Mouse (Mus musculus): ENCODE measurements around the gene Ncoa3. TPM values are rescaled to one million over a fixed set of nuclear protein-coding genes. Genes with fewer than 3 reads are reported as not detected.
A peak's percentile ranks its signal among the peaks of the same experiment; 100 is the strongest.

Ncoa3 gene
- polyA plus RNA-seq, 1 experiment from 2014 or later: 23.2 TPM

GRCm38 (mm10) chr2:166110764-166111163 is 118.3 kb downstream of the Ncoa3 start:
- Histone ChIP-seq H3K9me3 (ENCODE audit: control insufficient read depth, low read length) (no peaks in the 10 kb centered on the region), H3K4me1 (ENCODE audit: control insufficient read depth, insufficient read depth, low read length) (peaks cover 23% of the 10 kb centered on the region), H3K9ac (ENCODE audit: low read depth, low read length) (no peak overlapping the region), H3K4me3 (ENCODE audit: low read length) (no peak overlapping the region), H3K36me3 (ENCODE audit: control insufficient read depth, insufficient read depth, low read length) (peaks cover 2% of the 10 kb centered on the region; the same call in 1 of the 2 replicates), H3K27ac (ENCODE audit: low read depth, low read length) (no peak overlapping the region), H3K4me2 (replicated peaks; ENCODE audit: low read depth, low read length) (no peak overlapping the region), H3K27me3 (ENCODE audit: control insufficient read depth, insufficient read depth, low read length) (no peaks in the 10 kb centered on the region)
- ATAC-seq (ENCODE audit: low FRiP score, low TSS enrichment): 0 out of 2 replicates have a peak, but pooled peaks have one; percentile 29
- 45% methylated on average over 8 of the region's 8 CpGs for WGBS

GRCm38 (mm10) chr2:166111238-166111637 is 118.8 kb downstream of the Ncoa3 start:
- no peak for ATAC-seq (ENCODE audit: low FRiP score, low TSS enrichment)
- Histone ChIP-seq H3K27ac (ENCODE audit: low read depth, low read length) (no peak overlapping the region), H3K27me3 (ENCODE audit: control insufficient read depth, insufficient read depth, low read length) (no peaks in the 10 kb centered on the region), H3K9ac (ENCODE audit: low read depth, low read length) (no peak overlapping the region), H3K9me3 (ENCODE audit: control insufficient read depth, low read length) (no peaks in the 10 kb centered on the region), H3K4me2 (replicated peaks; ENCODE audit: low read depth, low read length) (no peak overlapping the region), H3K4me1 (ENCODE audit: control insufficient read depth, insufficient read depth, low read length) (peaks cover 23% of the 10 kb centered on the region), H3K36me3 (ENCODE audit: control insufficient read depth, insufficient read depth, low read length) (peaks cover 4% of the 10 kb centered on the region; the same call in 1 of the 2 replicates), H3K4me3 (ENCODE audit: low read length) (no peak overlapping the region)
- WGBS: 56% methylated on average over 2 of the region's 2 CpGs

- 39% methylated on average over 10 of the region's 10 CpGs for WGBS
- ATAC-seq (ENCODE audit: low FRiP score, low TSS enrichment): peak; percentile 17; the same call in 1 of the 2 replicates
- no peaks in the 10 kb centered on the region for H3K9me3 ChIP-seq (ENCODE audit: control insufficient read depth, low read length)
Measured at GRCm38 (mm10) chr2:166111831-166112250, 119.4 kb downstream of the Ncoa3 start.

GRCm38 (mm10) chr2:166112986-166113385 is 120.5 kb downstream of the Ncoa3 start:
- ATAC-seq (ENCODE audit: low FRiP score, low TSS enrichment): no peak
- Histone ChIP-seq H3K4me1 (ENCODE audit: control insufficient read depth, insufficient read depth, low read length) (peaks cover 23% of the 10 kb centered on the region), H3K36me3 (ENCODE audit: control insufficient read depth, insufficient read depth, low read length) (peaks cover 10% of the 10 kb centered on the region; the same call in 1 of the 2 replicates), H3K9me3 (ENCODE audit: control insufficient read depth, low read length) (no peaks in the 10 kb centered on the region), H3K4me3 (ENCODE audit: low read length) (no peak overlapping the region), H3K27me3 (ENCODE audit: control insufficient read depth, insufficient read depth, low read length) (no peaks in the 10 kb centered on the region), H3K27ac (ENCODE audit: low read depth, low read length) (no peak overlapping the region), H3K9ac (ENCODE audit: low read depth, low read length) (no peak overlapping the region), H3K4me2 (replicated peaks; ENCODE audit: low read depth, low read length) (no peak overlapping the region)
- WGBS: 87% methylated on average over 11 of the region's 11 CpGs

More at GRCm38 (mm10) chr2:166111831-166112250, 119.4 kb downstream of the Ncoa3 start:
- H3K9ac ChIP-seq (ENCODE audit: low read depth, low read length): no peak overlapping the region
- peaks cover 23% of the 10 kb centered on the region for H3K4me1 ChIP-seq (ENCODE audit: control insufficient read depth, insufficient read depth, low read length)
- H3K27me3 ChIP-seq (ENCODE audit: control insufficient read depth, insufficient read depth, low read length): no peaks in the 10 kb centered on the region
- H3K27ac ChIP-seq (ENCODE audit: low read depth, low read length): no peak overlapping the region
- no peak overlapping the region for H3K4me2 ChIP-seq (replicated peaks; ENCODE audit: low read depth, low read length)
- peaks cover 8% of the 10 kb centered on the region; the same call in 1 of the 2 replicates for H3K36me3 ChIP-seq (ENCODE audit: control insufficient read depth, insufficient read depth, low read length)
- no peak overlapping the region for H3K4me3 ChIP-seq (ENCODE audit: low read length)

GRCm38 (mm10) chr2:166115571-166116277 is 123.3 kb downstream of the Ncoa3 start:
- Histone ChIP-seq H3K27ac (ENCODE audit: low read depth, low read length) (no peak overlapping the region; the same call in 1 of the 2 replicates), H3K4me1 (ENCODE audit: control insufficient read depth, insufficient read depth, low read length) (peaks cover 20% of the 10 kb centered on the region), H3K4me2 (replicated peaks; ENCODE audit: low read depth, low read length) (no peak overlapping the region), H3K9ac (ENCODE audit: low read depth, low read length) (no peak overlapping the region), H3K9me3 (ENCODE audit: control insufficient read depth, low read length) (no peaks in the 10 kb centered on the region), H3K36me3 (ENCODE audit: control insufficient read depth, insufficient read depth, low read length) (peaks cover 10% of the 10 kb centered on the region; the same call in 1 of the 2 replicates), H3K27me3 (ENCODE audit: control insufficient read depth, insufficient read depth, low read length) (no peaks in the 10 kb centered on the region), H3K4me3 (ENCODE audit: low read length) (no peak overlapping the region)
- ATAC-seq (ENCODE audit: low FRiP score, low TSS enrichment): peak; percentile 82
- WGBS: 59% methylated on average over 15 of the region's 15 CpGs

GRCm38 (mm10) chr2:166116278-166116608 is 123.8 kb downstream of the Ncoa3 start:
- no peaks in the 10 kb centered on the region for H3K27me3 ChIP-seq (ENCODE audit: control insufficient read depth, insufficient read depth, low read length)
- no peak overlapping the region for H3K4me3 ChIP-seq (ENCODE audit: low read length)
- no peaks in the 10 kb centered on the region for H3K9me3 ChIP-seq (ENCODE audit: control insufficient read depth, low read length)
- H3K4me2 ChIP-seq (replicated peaks; ENCODE audit: low read depth, low read length): no peak overlapping the region
- ATAC-seq (ENCODE audit: low FRiP score, low TSS enrichment): peak; percentile 44
- H3K4me1 ChIP-seq (ENCODE audit: control insufficient read depth, insufficient read depth, low read length): peaks cover 15% of the 10 kb centered on the region; the same call in 1 of the 2 replicates
- 56% methylated on average over 7 of the region's 7 CpGs for WGBS
- H3K36me3 ChIP-seq (ENCODE audit: control insufficient read depth, insufficient read depth, low read length): peaks cover 10% of the 10 kb centered on the region; the same call in 1 of the 2 replicates
- no peak overlapping the region; the same call in 1 of the 2 replicates for H3K27ac ChIP-seq (ENCODE audit: low read depth, low read length)
- H3K9ac ChIP-seq (ENCODE audit: low read depth, low read length): no peak overlapping the region

- H3K27ac ChIP-seq (ENCODE audit: low read depth, low read length): peak overlapping the region; percentile 39; the same call in 1 of the 2 replicates
- ATAC-seq (ENCODE audit: low FRiP score, low TSS enrichment): no peak
Measured at GRCm38 (mm10) chr2:166116704-166117103, 124.3 kb downstream of the Ncoa3 start.

GRCm38 (mm10) chr2:166119992-166120391 is 127.6 kb downstream of the Ncoa3 start:
- no peak overlapping the region for H3K9ac ChIP-seq (ENCODE audit: low read depth, low read length)
- no peaks in the 10 kb centered on the region for H3K9me3 ChIP-seq (ENCODE audit: control insufficient read depth, low read length)
- ATAC-seq (ENCODE audit: low FRiP score, low TSS enrichment): no peak
- peaks cover 10% of the 10 kb centered on the region; the same call in 1 of the 2 replicates for H3K36me3 ChIP-seq (ENCODE audit: control insufficient read depth, insufficient read depth, low read length)
- WGBS: 72% methylated on average over 2 of the region's 2 CpGs
- H3K4me2 ChIP-seq (replicated peaks; ENCODE audit: low read depth, low read length): no peak overlapping the region
- H3K4me3 ChIP-seq (ENCODE audit: low read length): no peak overlapping the region
- H3K4me1 ChIP-seq (ENCODE audit: control insufficient read depth, insufficient read depth, low read length): no peaks in the 10 kb centered on the region
- no peaks in the 10 kb centered on the region for H3K27me3 ChIP-seq (ENCODE audit: control insufficient read depth, insufficient read depth, low read length)
- no peak overlapping the region for H3K27ac ChIP-seq (ENCODE audit: low read depth, low read length)

More at GRCm38 (mm10) chr2:166116704-166117103, 124.3 kb downstream of the Ncoa3 start:
- Histone ChIP-seq H3K9ac (ENCODE audit: low read depth, low read length) (no peak overlapping the region), H3K4me2 (replicated peaks; ENCODE audit: low read depth, low read length) (no peak overlapping the region), H3K36me3 (ENCODE audit: control insufficient read depth, insufficient read depth, low read length) (peaks cover 10% of the 10 kb centered on the region; the same call in 1 of the 2 replicates), H3K27me3 (ENCODE audit: control insufficient read depth, insufficient read depth, low read length) (no peaks in the 10 kb centered on the region), H3K4me3 (ENCODE audit: low read length) (no peak overlapping the region), H3K9me3 (ENCODE audit: control insufficient read depth, low read length) (no peaks in the 10 kb centered on the region), H3K4me1 (ENCODE audit: control insufficient read depth, insufficient read depth, low read length) (peaks cover 10% of the 10 kb centered on the region; the same call in 1 of the 2 replicates)
- WGBS: 97% methylated on average over 16 of the region's 16 CpGs

- H3K27me3 ChIP-seq (ENCODE audit: control insufficient read depth, insufficient read depth, low read length): no peaks in the 10 kb centered on the region
- H3K4me3 ChIP-seq (ENCODE audit: low read length): no peak overlapping the region
- 89% methylated on average over 14 of the region's 14 CpGs for WGBS
- no peaks in the 10 kb centered on the region for H3K9me3 ChIP-seq (ENCODE audit: control insufficient read depth, low read length)
- peaks cover 2% of the 10 kb centered on the region; the same call in 1 of the 2 replicates for H3K36me3 ChIP-seq (ENCODE audit: control insufficient read depth, insufficient read depth, low read length)
- peaks cover 2% of the 10 kb centered on the region for H3K4me1 ChIP-seq (ENCODE audit: control insufficient read depth, insufficient read depth, low read length)
- H3K4me2 ChIP-seq (replicated peaks; ENCODE audit: low read depth, low read length): no peak overlapping the region
- no peak overlapping the region for H3K9ac ChIP-seq (ENCODE audit: low read depth, low read length)
- no peak overlapping the region for H3K27ac ChIP-seq (ENCODE audit: low read depth, low read length)
- no peak for ATAC-seq (ENCODE audit: low FRiP score, low TSS enrichment)
Measured at GRCm38 (mm10) chr2:166121681-166122355, 129.4 kb downstream of the Ncoa3 start.

All from kidney, embryonic 14.5 days (tissue).